20 mouse cellular contexts compared by ENCODE assay signal in the genomic region with DNA sequence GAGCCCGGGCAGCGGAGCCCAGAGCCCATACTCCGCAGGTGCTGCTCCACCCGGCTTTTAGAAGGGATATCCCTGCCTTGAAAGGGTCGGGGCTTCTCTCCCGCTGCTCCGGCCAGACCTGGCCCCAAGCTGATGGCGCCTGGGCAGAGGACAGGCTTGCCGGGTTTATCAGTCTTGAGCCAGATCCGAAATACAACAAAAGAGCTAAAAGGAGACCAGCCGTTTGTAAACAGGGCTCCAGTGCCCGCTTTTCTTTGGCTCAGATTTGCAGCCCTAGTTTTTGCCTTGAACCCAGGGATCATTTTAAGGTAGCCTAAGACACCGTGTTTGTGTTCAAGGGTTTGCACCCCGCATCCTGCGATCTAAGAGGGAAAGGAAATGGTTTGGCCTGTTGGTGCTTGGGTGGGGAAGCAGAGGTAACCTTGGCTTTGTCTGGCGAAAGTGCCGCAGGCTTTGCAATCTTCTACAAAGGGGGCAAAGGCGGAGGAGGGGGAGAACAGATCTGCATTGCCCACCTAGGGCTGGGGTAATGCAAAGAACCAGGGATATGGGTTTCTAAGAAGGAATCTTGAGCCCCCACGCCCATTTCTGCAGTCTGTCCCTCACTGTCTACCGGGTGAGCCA. TPM values are rescaled to one million over a fixed set of nuclear protein-coding genes. Genes with fewer than 3 reads are reported as not detected.
A peak's percentile ranks its signal among the peaks of the same experiment; 100 is the strongest.
DNase-seq lines count a peak whose midpoint lies in the region; ATAC-seq and TF ChIP-seq lines count a peak whose summit lies in the region.
"Had no signal": no experiment of that assay in that cellular context is flagged by ENCODE, and none has a peak within 500 bp of the region (broad histone marks: within the 10 kb centered on the region; RNA-seq: fewer than 3 reads in every experiment).

No protein-coding gene starts in this region.

- no peaks in the 10 kb centered on the region for H3K36me3 ChIP-seq in heart, embryonic 12.5 days
- H3K36me3 ChIP-seq in E14TG2a.4 (ENCODE audit: insufficient read depth, low read length) = no peaks in the 10 kb centered on the region
- no peaks in the 10 kb centered on the region for H3K36me3 ChIP-seq in intestine, embryonic 14.5 days (ENCODE audit: control insufficient read depth, insufficient read depth, low read length)

- peaks cover 10% of the 10 kb centered on the region; the same call in 1 of the 2 replicates for H3K4me1 ChIP-seq in heart, embryonic 12.5 days (replicated peaks)
- peaks cover 46% of the 10 kb centered on the region for H3K4me1 ChIP-seq in E14TG2a.4 (replicated peaks; ENCODE audit: low read depth, low read length)
- no peaks in the 10 kb centered on the region for H3K4me1 ChIP-seq in intestine, embryonic 14.5 days (replicated peaks; ENCODE audit: control insufficient read depth, insufficient read depth, low read length)

- H3K4me2 ChIP-seq in heart, embryonic 12.5 days = no peak overlapping the region
- H3K4me2 ChIP-seq in intestine, embryonic 14.5 days (ENCODE audit: low read length) = peak overlapping the region; percentile 41

- under 1% methylated on average over 20 of the region's 20 CpGs for WGBS in heart, embryonic 12.5 days
- WGBS in intestine, embryonic 14.5 days = 6% methylated on average over 20 of the region's 20 CpGs

- no peak overlapping the region for H3K9ac ChIP-seq in heart, embryonic 12.5 days
- peak overlapping the region; percentile 53 for H3K9ac ChIP-seq in intestine, embryonic 14.5 days (ENCODE audit: low read length)

- H3K9me3 ChIP-seq in heart, embryonic 12.5 days (replicated peaks) = no peaks in the 10 kb centered on the region
- H3K9me3 ChIP-seq in E14TG2a.4 (ENCODE audit: low read length) = no peaks in the 10 kb centered on the region
- H3K9me3 ChIP-seq in intestine, embryonic 14.5 days (ENCODE audit: control insufficient read depth, low read length) = no peaks in the 10 kb centered on the region

- H3K27me3 ChIP-seq in heart, embryonic 12.5 days (replicated peaks) = peaks cover 90% of the 10 kb centered on the region
- H3K27me3 ChIP-seq in E14TG2a.4 (ENCODE audit: insufficient read depth, low read length) = peaks cover 96% of the 10 kb centered on the region
- peaks cover 100% of the 10 kb centered on the region for H3K27me3 ChIP-seq in intestine, embryonic 14.5 days (replicated peaks; ENCODE audit: control insufficient read depth, insufficient read depth, low read length)

- no peak for DNase-seq in heart, postnatal 25 days (ENCODE audit: low spot score)
- DNase-seq in intestine, embryonic 14.5 days (ENCODE audit: low spot score) = no peak
- DNase-seq in frontal cortex, postnatal 36 days (ENCODE audit: low spot score in 2 of 2) = no peak
- DNase-seq: adrenal gland, postnatal 10 days; B cell, adult 2 months; cerebellum, adult 9-11 months; heart, adult 2 months; heart, postnatal 36 days; kidney, adult 11 months; liver; lung, adult 2 months had no signal

- no peak for TF ChIP-seq CTCF in E14TG2a.4 (conservative IDR thresholded peaks at IDR 0.05; ENCODE audit: low read length)

- 0 out of 2 replicates have a peak overlapping the region, but pooled peaks have one; percentile 1 for H3K4me3 ChIP-seq in heart, embryonic 12.5 days
- H3K4me3 ChIP-seq in E14TG2a.4 (replicated peaks; ENCODE audit: low read length) = peak overlapping the region; percentile 2
- H3K4me3 ChIP-seq in intestine, embryonic 14.5 days (ENCODE audit: low read depth, low read length) = peak overlapping the region; percentile 30
- H3K4me3 ChIP-seq: heart, adult 2 months had no signal

- intact Hi-C loops in heart, postnatal 25 days (cut with DNase I) = loop anchor here (5.0 kb wide), 1 partner anchor 41 kb away; no protein-coding TSS in a partner anchor

- H3K27ac ChIP-seq in heart, embryonic 12.5 days (ENCODE audit: poor library complexity, severe bottlenecking) = no peak overlapping the region
- H3K27ac ChIP-seq in intestine, embryonic 14.5 days (ENCODE audit: low read depth) = peak overlapping the region; percentile 57
- H3K27ac ChIP-seq: heart, adult 2 months had no signal

- no peak for ATAC-seq in heart, embryonic 12.5 days (ENCODE audit: insufficient number of reproducible peaks, low FRiP score)
- ATAC-seq in intestine, embryonic 14.5 days (replicated peaks; ENCODE audit: low FRiP score, low TSS enrichment, low read depth) = no peak
- peak; percentile 38; the same call in 1 of the 2 replicates for ATAC-seq in monocyte, adult 5-6 weeks (replicated peaks; ENCODE audit: insufficient number of reproducible peaks, low FRiP score, low TSS enrichment, poor library complexity, severe bottlenecking)
- no peak for ATAC-seq in erythroblast, adult 5-6 weeks (replicated peaks; ENCODE audit: low FRiP score, poor library complexity, severe bottlenecking)
- no peak for ATAC-seq in frontal cortex, adult (ENCODE audit: low TSS enrichment)

RNA-seq across cellular contexts. Expression of a gene that starts 1.2 kb away (rescaled TPM):
- polyA plus RNA-seq in heart, embryonic 12.5 days (2016; fragmentation: Nextera tagmentation; extraction: Ambion mirVana) = 0.10 TPM in 1 of 2 replicates, not detected in the other
- total RNA-seq in heart, postnatal 25 days (2021) = not detected
- 7.8 and 13.7 TPM in 2 replicates for polyA plus RNA-seq in intestine, embryonic 14.5 days (2014; fragmentation: Nextera tagmentation; extraction: Ambion mirVana)
- not detected in 3 replicates for total RNA-seq in monocyte, adult 5-6 weeks (2017)
- total RNA-seq in erythroblast, adult 5-6 weeks (2015; ENCODE audit: low replicate concordance) = not detected in 2 replicates
- total RNA-seq in erythroblast, adult 5-6 weeks (2017; ENCODE audit: low replicate concordance) = 0.42 TPM in 1 of 2 replicates, not detected in the other
- total RNA-seq: heart, adult 2 months; layer of hippocampus, postnatal 25 days; megakaryocyte progenitor cell, adult 5-6 weeks had no signal
- polyA plus RNA-seq: heart, adult 2 months; lung, adult 2 months; stomach, embryonic 14.5 days had no signal

RNA-seq across cellular contexts. Expression of a gene that starts 4.6 kb away (rescaled TPM):
- 0.08 TPM in 1 of 2 replicates, not detected in the other for polyA plus RNA-seq in heart, embryonic 12.5 days (2016; fragmentation: Nextera tagmentation; extraction: Ambion mirVana)
- under 1 TPM; 0.39 to 0.52 TPM for total RNA-seq in heart, postnatal 25 days (2021)
- polyA plus RNA-seq in intestine, embryonic 14.5 days (2014; fragmentation: Nextera tagmentation; extraction: Ambion mirVana) = 3.9 and 6.8 TPM in 2 replicates
- total RNA-seq in monocyte, adult 5-6 weeks (2017) = not detected in 3 replicates
- total RNA-seq in erythroblast, adult 5-6 weeks (2015; ENCODE audit: low replicate concordance) = not detected in 2 replicates
- total RNA-seq in erythroblast, adult 5-6 weeks (2017; ENCODE audit: low replicate concordance) = not detected in 2 replicates
- total RNA-seq: layer of hippocampus, postnatal 25 days; megakaryocyte progenitor cell, adult 5-6 weeks had no signal

RNA-seq across cellular contexts. Expression of a gene that starts 11.5 kb away (rescaled TPM):
- 0.10 and 0.37 TPM in 2 replicates for polyA plus RNA-seq in heart, embryonic 12.5 days (2016; fragmentation: Nextera tagmentation; extraction: Ambion mirVana)
- total RNA-seq in heart, postnatal 25 days (2021) = 1 to 10 TPM; 1.0 to 1.2 TPM
- polyA plus RNA-seq in intestine, embryonic 14.5 days (2014; fragmentation: Nextera tagmentation; extraction: Ambion mirVana) = 6.1 and 8.4 TPM in 2 replicates
- not detected in 3 replicates for total RNA-seq in monocyte, adult 5-6 weeks (2017)
- total RNA-seq in erythroblast, adult 5-6 weeks (2015; ENCODE audit: low replicate concordance) = not detected in 2 replicates
- total RNA-seq in erythroblast, adult 5-6 weeks (2017; ENCODE audit: low replicate concordance) = not detected in 2 replicates
- total RNA-seq: layer of hippocampus, postnatal 25 days; megakaryocyte progenitor cell, adult 5-6 weeks had no signal

RNA-seq across cellular contexts. Expression of a gene that starts 13.6 kb away (rescaled TPM):
- polyA plus RNA-seq in heart, embryonic 12.5 days (2016; fragmentation: Nextera tagmentation; extraction: Ambion mirVana) = not detected in 2 replicates
- total RNA-seq in heart, postnatal 25 days (2021) = not detected
- 3.6 and 4.2 TPM in 2 replicates for polyA plus RNA-seq in intestine, embryonic 14.5 days (2014; fragmentation: Nextera tagmentation; extraction: Ambion mirVana)
- not detected in 3 replicates for total RNA-seq in monocyte, adult 5-6 weeks (2017)
- not detected in 2 replicates for total RNA-seq in erythroblast, adult 5-6 weeks (2015; ENCODE audit: low replicate concordance)
- total RNA-seq in erythroblast, adult 5-6 weeks (2017; ENCODE audit: low replicate concordance) = not detected in 2 replicates
- total RNA-seq: adrenal gland, postnatal 10 days; heart, adult 2 months; heart, postnatal 36 days; layer of hippocampus, postnatal 25 days; megakaryocyte progenitor cell, adult 5-6 weeks had no signal
- polyA plus RNA-seq: heart, adult 2 months; lung, adult 2 months; stomach, embryonic 14.5 days had no signal

RNA-seq across cellular contexts. Expression of a gene that starts 18.1 kb away (rescaled TPM):
- polyA plus RNA-seq in heart, embryonic 12.5 days (2016; fragmentation: Nextera tagmentation; extraction: Ambion mirVana) = 0.14 and 0.15 TPM in 2 replicates
- not detected for total RNA-seq in heart, postnatal 25 days (2021)
- polyA plus RNA-seq in intestine, embryonic 14.5 days (2014; fragmentation: Nextera tagmentation; extraction: Ambion mirVana) = 0.24 and 0.34 TPM in 2 replicates
- not detected in 3 replicates for total RNA-seq in monocyte, adult 5-6 weeks (2017)
- total RNA-seq in erythroblast, adult 5-6 weeks (2015; ENCODE audit: low replicate concordance) = not detected in 2 replicates
- total RNA-seq in erythroblast, adult 5-6 weeks (2017; ENCODE audit: low replicate concordance) = not detected in 2 replicates
- total RNA-seq: adrenal gland, postnatal 10 days; ES-E14; heart, adult 2 months; heart, postnatal 36 days; layer of hippocampus, postnatal 25 days; megakaryocyte progenitor cell, adult 5-6 weeks had no signal
- polyA plus RNA-seq: heart, adult 2 months; lung, adult 2 months; stomach, embryonic 14.5 days had no signal
